Mouse (Mus musculus) stomach, postnatal 0 days (tissue): ENCODE results near the gene Kirrel3.

Source experiments
- CTCF ChIP-seq: IDR thresholded peaks from 2 replicates; pipeline ENCODE4 v1.5.1; 2016; ENCODE audit warnings: antibody characterized with exemption, low read depth, mild to moderate bottlenecking, moderate library complexity
- EP300 ChIP-seq: optimal IDR thresholded peaks from 2 replicates; pipeline ENCODE3; 2016; ENCODE audit warnings: antibody characterized with exemption

DNA sequence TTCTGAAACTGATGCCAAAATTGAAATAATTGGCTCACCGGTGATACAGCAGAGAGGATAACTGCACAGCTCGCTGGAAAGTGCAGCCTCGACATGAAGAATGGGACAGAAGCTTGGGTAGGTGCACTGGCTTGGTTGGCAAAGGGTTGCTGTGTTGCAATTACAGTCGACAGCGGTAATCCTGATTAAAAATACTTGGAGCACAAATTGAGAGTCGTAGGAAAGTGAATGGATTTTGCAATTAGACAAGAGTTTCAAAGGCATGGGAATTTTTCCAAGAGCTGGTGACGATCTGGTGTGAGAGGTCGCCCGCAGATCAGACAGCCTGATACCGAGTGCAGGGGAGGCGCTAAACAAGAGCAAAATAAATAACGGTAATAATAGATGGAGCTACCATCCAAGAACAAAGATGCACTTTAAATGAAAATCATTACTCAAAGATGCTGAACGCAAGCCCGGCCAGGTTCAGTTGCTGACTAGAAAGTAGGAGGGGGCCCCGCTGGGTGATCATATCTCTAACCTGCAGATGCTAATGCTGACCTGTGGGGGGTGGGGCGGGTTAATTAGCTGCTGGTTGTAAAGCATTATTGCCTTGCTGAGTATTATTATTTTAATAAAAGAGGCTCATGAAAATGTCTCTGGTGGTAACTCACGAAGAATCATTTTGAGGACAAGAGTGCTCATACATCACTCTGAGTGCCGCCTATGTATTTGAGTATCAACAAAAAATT lies 338.8 kb downstream of the Kirrel3 start:
- TF ChIP-seq CTCF: no peak
- TF ChIP-seq EP300: no peak
